Mouse (Mus musculus) retina, postnatal 7 days (tissue): ENCODE results near the gene Zfp2.

Experiments
- DNase-seq: peaks from one replicate; pipeline ENCODE4 v3.0.0-alpha.2; 2012; ENCODE audit warnings: low read depth, low spot score

Gene Zfp2

GRCm38 (mm10) chr11:50850989-50851601 is 64.9 kb downstream of the Zfp2 start:
- DNase-seq, result no peak

GRCm38 (mm10) chr11:50850177-50850735 is 65.7 kb downstream of the Zfp2 start, which contains the start of gene Grm6:
Grm6 (plus strand) TSS chr11:50850685.
- no peak for DNase-seq

- no peak for DNase-seq
Observed at GRCm38 (mm10) chr11:50849310-50849709, 66.7 kb downstream of the Zfp2 start.
